Mouse (Mus musculus) CH12.LX (cell line): ENCODE measurements at regions not wholly inside any gene's neighbourhood (a gene's known extent, or its start where the extent isn't known, plus 50 kb on each side); places are given as distances from the start of the nearest gene placed in this dataset.

Experiments used
- DNase-seq: peaks from one replicate; pipeline ENCODE4 v3.0.0-alpha.2; 2013; ENCODE audit errors: extremely low read depth
- H3K27ac ChIP-seq: 2 replicates; pipeline ENCODE4 v1.5.1; 2012; ENCODE audit warnings: low read depth, mild to moderate bottlenecking, control low read depth, moderate library complexity; ENCODE audit not compliant: insufficient read depth
- H3K27me3 ChIP-seq: replicated peaks from 2 replicates; pipeline ENCODE3; 2012; ENCODE audit warnings: inconsistent platforms
- H3K36me3 ChIP-seq, 2 experiments: replicated peaks in 1 of 2; 2 replicates each; pipeline versions ENCODE3 to v1.6.1; 2012; ENCODE audit warnings: inconsistent platforms in 1 of 2, low read length in 1 of 2, mild to moderate bottlenecking in 1 of 2, mixed read lengths in 1 of 2, moderate library complexity in 1 of 2; ENCODE audit not compliant: control insufficient read depth in 1 of 2, insufficient read depth in 1 of 2
- H3K4me1 ChIP-seq, 2 experiments: 2 replicates each; pipeline ENCODE4 v1.6.1; 2012; ENCODE audit warnings: inconsistent platforms in 1 of 2, moderate library complexity in 1 of 2; ENCODE audit not compliant: insufficient read depth in 2 of 2, control insufficient read depth in 1 of 2
- H3K4me2 ChIP-seq: 2 replicates; pipeline ENCODE4 v1.6.1; 2012; ENCODE audit warnings: low read depth, mild to moderate bottlenecking, control low read depth; ENCODE audit not compliant: poor library complexity, insufficient read depth, severe bottlenecking
- H3K4me3 ChIP-seq, 3 experiments: fragments of 150-350 bp in 1 of 3; sonication (generic) in 1 of 3; replicated peaks in 1 of 3; 2 replicates each; pipeline versions ENCODE3 to v1.5.1; 2011 to 2012; ENCODE audit warnings: low read depth in 2 of 3, low read length in 2 of 3, mild to moderate bottlenecking in 2 of 3, moderate library complexity in 2 of 3, control low read depth in 1 of 3, improper control_type of control experiment in 1 of 3, inconsistent platforms in 1 of 3, mixed read lengths in 1 of 3; ENCODE audit not compliant: poor library complexity in 1 of 3
- H3K79me2 ChIP-seq: replicated peaks from 2 replicates; pipeline ENCODE4 v1.6.1; 2012; ENCODE audit warnings: mild to moderate bottlenecking, moderate library complexity; ENCODE audit not compliant: control insufficient read depth, poor library complexity, insufficient read depth, severe bottlenecking; ENCODE audit errors: extremely low read depth
- H3K9ac ChIP-seq: 2 replicates; pipeline ENCODE4 v1.6.1; 2012; ENCODE audit warnings: low read depth, mild to moderate bottlenecking, control low read depth, moderate library complexity; ENCODE audit not compliant: insufficient read depth
- H3K9me3 ChIP-seq: replicated peaks from 2 replicates; pipeline ENCODE3; 2012; ENCODE audit warnings: low read length, inconsistent platforms, mixed read lengths
- CHD1 ChIP-seq: IDR thresholded peaks from 2 replicates; pipeline ENCODE4 v1.6.1; 2012; ENCODE audit warnings: low read depth, low read length, improper control_type of control experiment, inconsistent platforms
- CTCF ChIP-seq, 2 experiments: IDR thresholded peaks in 1 of 2; conservative IDR thresholded peaks in 1 of 2; 2 replicates each; pipeline ENCODE4 v1.5.1; 2011 to 2012; ENCODE audit warnings: low read depth in 2 of 2, low read length in 2 of 2, improper control_type of control experiment in 1 of 2, inconsistent platforms in 1 of 2, mild to moderate bottlenecking in 1 of 2, moderate library complexity in 1 of 2
- ELF1 ChIP-seq: IDR thresholded peaks from 2 replicates; pipeline ENCODE4 v1.6.1; 2014; ENCODE audit warnings: low read depth, mild to moderate bottlenecking, inconsistent platforms, low read length, improper control_type of control experiment
- EP300 ChIP-seq: IDR thresholded peaks from 2 replicates; pipeline ENCODE4 v1.6.1; 2011; ENCODE audit warnings: low read length, improper control_type of control experiment
- ETS1 ChIP-seq: conservative IDR thresholded peaks from 2 replicates; pipeline ENCODE4 v1.6.1; 2012; ENCODE audit warnings: low read depth, mild to moderate bottlenecking, inconsistent platforms, low read length, improper control_type of control experiment, moderate library complexity
- HCFC1 ChIP-seq: IDR thresholded peaks from 2 replicates; pipeline ENCODE4 v1.6.1; 2012; ENCODE audit warnings: low read depth, mild to moderate bottlenecking, inconsistent platforms, low read length, improper control_type of control experiment
- JUND ChIP-seq: conservative IDR thresholded peaks from 2 replicates; pipeline ENCODE4 v1.6.1; 2011; ENCODE audit warnings: low read depth, low read length, improper control_type of control experiment
- MAFK ChIP-seq: IDR thresholded peaks from 2 replicates; pipeline ENCODE4 v1.6.1; 2011; ENCODE audit warnings: low read length, improper control_type of control experiment; ENCODE audit not compliant: insufficient replicate concordance
- MEF2A ChIP-seq: IDR thresholded peaks from 2 replicates; pipeline ENCODE4 v1.6.1; 2014; ENCODE audit warnings: low read depth, mild to moderate bottlenecking, inconsistent platforms, low read length, improper control_type of control experiment, borderline replicate concordance
- MXI1 ChIP-seq: IDR thresholded peaks from 2 replicates; pipeline ENCODE4 v1.6.1; 2011; ENCODE audit warnings: mild to moderate bottlenecking, low read depth, low read length, improper control_type of control experiment
- MYC ChIP-seq: IDR thresholded peaks from 2 replicates; pipeline ENCODE4 v1.6.1; 2011; ENCODE audit warnings: low read depth, mild to moderate bottlenecking, improper control_type of control experiment, low read length
- NELFE ChIP-seq: IDR thresholded peaks from 2 replicates; pipeline ENCODE4 v1.6.1; 2011; ENCODE audit warnings: low read depth, low read length, improper control_type of control experiment
- PAX5 ChIP-seq: IDR thresholded peaks from 2 replicates; pipeline ENCODE4 v1.6.1; 2012; ENCODE audit warnings: low read length, inconsistent platforms, mixed read lengths
- POLR2A ChIP-seq: IDR thresholded peaks from 2 replicates; pipeline ENCODE4 v1.6.1; 2011; ENCODE audit warnings: low read depth, mild to moderate bottlenecking, improper control_type of control experiment, low read length
- POLR2AphosphoS2 ChIP-seq: IDR thresholded peaks from 2 replicates; pipeline ENCODE4 v1.6.1; 2011; ENCODE audit warnings: low read depth, low read length, improper control_type of control experiment
- SIN3A ChIP-seq: IDR thresholded peaks from 2 replicates; pipeline ENCODE4 v1.6.1; 2012; ENCODE audit warnings: low read length, improper control_type of control experiment, inconsistent platforms
- SMC3 ChIP-seq: IDR thresholded peaks from 2 replicates; pipeline ENCODE4 v1.6.1; 2011; ENCODE audit warnings: low read depth, low read length, improper control_type of control experiment
- TCF12 ChIP-seq: IDR thresholded peaks from 2 replicates; pipeline ENCODE4 v1.6.1; 2014; ENCODE audit warnings: low read depth, mild to moderate bottlenecking, inconsistent platforms, low read length, improper control_type of control experiment
- UBTF ChIP-seq: IDR thresholded peaks from 2 replicates; pipeline ENCODE4 v1.6.1; 2012; ENCODE audit warnings: low read depth, mild to moderate bottlenecking, inconsistent platforms, low read length, improper control_type of control experiment, moderate library complexity
- USF1 ChIP-seq: IDR thresholded peaks from 2 replicates; pipeline ENCODE4 v1.6.1; 2014; ENCODE audit warnings: low read depth, mild to moderate bottlenecking, inconsistent platforms, low read length, improper control_type of control experiment
- USF2 ChIP-seq: conservative IDR thresholded peaks from 2 replicates; pipeline ENCODE4 v1.6.1; 2011; ENCODE audit warnings: low read depth, low read length, improper control_type of control experiment
- ZKSCAN1 ChIP-seq: IDR thresholded peaks from 2 replicates; pipeline ENCODE4 v1.6.1; 2012; ENCODE audit warnings: low read depth, inconsistent platforms, low read length, improper control_type of control experiment, borderline replicate concordance
- dilution Hi-C: fragments of 300-500 bp; cut with MboI; formaldehyde crosslinking; loops from 2 replicates; pipeline ENCODE4 v1.14.3; 2020; ENCODE audit warnings: low sequenced_read_pairs; ENCODE audit not compliant: extremely low pct_unique_long_range_greater_than_20kb, extremely low pct_ligation_motif_present
- in situ Hi-C: fragments of 300-500 bp; cut with MboI; formaldehyde crosslinking; loops from 3 replicates; pipeline ENCODE4 v1.14.3; 2019; ENCODE audit warnings: low sequenced_read_pairs, low pct_ligation_motif_present, low pct_unique_long_range_greater_than_20kb, mixed read lengths

- dilution Hi-C loops: no loop called here
- in situ Hi-C loops: no loop called here
- Histone ChIP-seq H3K4me1 (no peaks in the 10 kb centered on the region; a peak in 1 of 4 replicates), H3K79me2 (no peaks in the 10 kb centered on the region), H3K4me3 (no peak overlapping the region), H3K27ac (no peak overlapping the region), H3K4me2 (no peak overlapping the region), H3K36me3 (no peaks in the 10 kb centered on the region), H3K9ac (no peak overlapping the region), H3K9me3 (no peaks in the 10 kb centered on the region), H3K27me3 (no peaks in the 10 kb centered on the region)
- TF ChIP-seq USF1 (no peak), USF2 (no peak), ETS1 (no peak), EP300 (no peak), SMC3 (no peak), POLR2A (no peak), NELFE (no peak), JUND (no peak), MEF2A (no peak)
- no peak for DNase-seq
Measured at GRCm38 (mm10) chr12:73428171-73428570, 118.0 kb downstream of the Tmem30b start.

GRCm38 (mm10) chr12:73424814-73425213, 121.4 kb downstream of the Tmem30b start:
- TF ChIP-seq USF2 (no peak), TCF12 (no peak), USF1 (no peak), HCFC1 (no peak), MYC (no peak), MAFK (no peak), PAX5 (no peak), POLR2AphosphoS2 (no peak), ELF1 (no peak), MEF2A (no peak), CTCF (conservative IDR thresholded peaks at IDR 0.05 in 1 of 2, IDR thresholded peaks at IDR 0.05 in 1 of 2; ENCODE audit: low read depth in 2 of 2, low read length in 2 of 2) (no peak), SIN3A (no peak), POLR2A (no peak), MXI1 (no peak), ETS1 (no peak), CHD1 (no peak), ZKSCAN1 (no peak), UBTF (no peak)
- Histone ChIP-seq H3K27me3 (no peaks in the 10 kb centered on the region), H3K36me3 (no peaks in the 10 kb centered on the region), H3K9ac (no peak overlapping the region), H3K4me2 (no peak overlapping the region), H3K27ac (no peak overlapping the region), H3K4me3 (no peak overlapping the region), H3K9me3 (no peaks in the 10 kb centered on the region), H3K79me2 (no peaks in the 10 kb centered on the region), H3K4me1 (no peaks in the 10 kb centered on the region)
- dilution Hi-C loops (no loop called here), in situ Hi-C loops (no loop called here)
- DNase-seq: no peak
